Mouse (Mus musculus): Measurements from ENCODE around the gene Zfp213. TPM values are rescaled to one million over a fixed set of nuclear protein-coding genes. Genes with fewer than 3 reads are reported as not detected.

The Zfp213 gene
- polyA plus RNA-seq, 2 experiments = 3.7 to 4.1 TPM

DNA sequence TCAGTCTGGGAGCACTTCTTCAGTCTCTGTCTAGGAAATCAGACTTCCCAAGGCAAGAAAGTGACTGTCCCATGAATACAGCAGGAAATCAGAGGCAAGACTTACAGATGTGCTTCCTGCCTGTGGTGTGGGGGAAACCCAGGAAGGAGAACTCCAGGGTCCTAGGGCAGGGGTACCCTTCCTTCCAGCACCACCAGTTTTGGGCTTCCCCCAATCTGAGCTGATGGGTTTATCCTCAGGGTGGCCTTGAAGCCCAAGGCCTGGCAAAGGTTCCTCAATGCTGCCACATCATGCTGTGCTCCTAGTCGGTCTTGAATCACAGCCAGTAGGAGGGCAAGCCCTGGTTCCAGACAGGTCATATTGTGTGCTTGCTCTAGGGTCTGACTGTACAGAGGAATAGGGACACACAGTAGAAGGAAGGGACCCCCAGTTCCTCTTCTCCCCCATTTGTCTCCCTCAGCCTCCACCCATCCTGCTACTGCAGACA lies 10.4 kb downstream of the Zfp213 start:
- Histone ChIP-seq H3K9me3 (ENCODE audit: control insufficient read depth, low read length) (no peaks in the 10 kb centered on the region), H3K4me1 (replicated peaks; ENCODE audit: control insufficient read depth in 2 of 2, insufficient read depth in 2 of 2, low read length in 1 of 2) (peaks cover 2 to 13% of the 10 kb centered on the region in 2 experiments; a peak in 2 of 4 replicates), H3K4me3 (ENCODE audit: insufficient read depth in 1 of 2, low read depth in 2 of 2, low read length in 2 of 2) (no peak overlapping the region), H3K27ac (no peak overlapping the region), H3K9ac (replicated peaks) (no peak overlapping the region), H3K27me3 (ENCODE audit: control insufficient read depth, insufficient read depth, low read length) (no peaks in the 10 kb centered on the region), H3K36me3 (replicated peaks; ENCODE audit: control insufficient read depth, insufficient read depth, low read depth) (peaks cover 11% of the 10 kb centered on the region), H3K4me2 (ENCODE audit: low read depth) (no peak overlapping the region)
- TF ChIP-seq EP300 (IDR thresholded peaks at IDR 0.05; ENCODE audit: low read depth) = no peak
- TF ChIP-seq CTCF (IDR thresholded peaks at IDR 0.05; ENCODE audit: low read depth) = no peak
- DNase-seq (ENCODE audit: low read depth in 3 of 3, low spot score in 3 of 3) = no peak
- WGBS (ENCODE audit: insufficient replicate concordance) = 53% methylated on average over 1 of the region's 1 CpGs
- no peak for ATAC-seq (ENCODE audit: insufficient read depth)

DNA sequence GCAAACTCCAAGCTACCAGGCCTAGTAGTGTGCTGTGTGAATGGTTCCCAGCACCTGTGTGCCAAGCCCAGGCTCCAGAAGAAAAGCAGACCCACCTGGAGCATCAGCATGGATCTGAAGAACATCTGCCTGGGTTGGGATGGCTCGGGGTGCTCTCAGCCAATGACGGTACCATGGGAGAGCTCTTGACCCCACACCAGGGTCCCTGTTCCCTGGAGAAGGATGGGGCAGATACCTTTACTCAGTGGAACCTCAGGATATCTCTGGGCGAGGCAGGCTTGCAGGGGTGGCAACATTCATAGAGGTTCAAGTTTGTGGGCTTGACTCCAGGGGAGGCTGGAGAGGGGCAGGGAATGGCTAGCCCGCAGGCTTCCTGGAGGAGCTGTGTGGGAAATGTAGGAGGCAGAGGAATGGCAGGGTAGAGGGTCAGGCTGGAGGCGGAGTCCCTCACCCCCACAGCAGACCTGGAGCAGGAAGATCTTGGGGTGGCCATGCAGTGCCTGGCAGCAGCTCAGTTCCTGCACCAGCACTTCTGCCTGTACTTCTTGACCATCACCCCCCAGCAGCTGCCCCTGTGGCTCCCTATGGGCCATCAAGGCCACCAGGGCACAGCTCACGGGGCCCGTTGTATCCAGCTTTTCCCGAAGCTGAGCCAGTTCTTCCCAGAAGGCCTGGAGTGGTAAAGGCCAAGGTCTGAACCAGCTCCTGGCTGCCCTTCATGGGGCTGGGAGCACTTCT lies 11.0 kb downstream of the Zfp213 start:
- DNase-seq (ENCODE audit: low read depth in 3 of 3, low spot score in 3 of 3) = no peak
- WGBS (ENCODE audit: insufficient replicate concordance) = 67% methylated on average over 8 of the region's 8 CpGs
- peaks cover 2 to 13% of the 10 kb centered on the region in 2 experiments; a peak in 2 of 4 replicates for H3K4me1 ChIP-seq (replicated peaks; ENCODE audit: control insufficient read depth in 2 of 2, insufficient read depth in 2 of 2, low read length in 1 of 2)

DNA sequence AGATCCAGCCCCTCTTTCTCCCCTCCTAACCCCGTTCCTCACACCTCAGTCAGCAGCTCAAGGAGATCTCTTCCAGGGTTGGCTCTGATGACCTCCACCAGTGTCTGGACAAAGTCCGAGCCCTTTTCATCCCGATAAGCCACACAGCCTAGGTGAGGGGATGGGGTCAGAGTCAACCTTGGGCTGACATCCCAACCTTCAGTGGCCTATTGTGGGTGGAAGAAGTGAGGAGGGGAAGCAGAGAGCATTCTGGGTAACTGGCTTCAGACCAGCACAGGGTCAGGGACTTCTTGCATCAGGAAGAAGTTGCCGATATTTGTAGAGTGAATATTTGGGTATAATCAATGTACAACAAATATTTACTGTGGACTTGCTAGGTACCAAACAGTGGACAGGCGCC lies 12.1 kb downstream of the Zfp213 start:
- H3K4me3 ChIP-seq (ENCODE audit: insufficient read depth in 1 of 2, low read depth in 2 of 2, low read length in 2 of 2) = no peak overlapping the region
- H3K4me1 ChIP-seq (replicated peaks; ENCODE audit: control insufficient read depth in 2 of 2, insufficient read depth in 2 of 2, low read length in 1 of 2) = peaks cover 4 to 13% of the 10 kb centered on the region in 2 experiments; a peak in 3 of 4 replicates
- WGBS (ENCODE audit: insufficient replicate concordance) = 63% methylated on average over 5 of the region's 5 CpGs
- 0 out of 2 replicates have a peak, but pooled peaks have one; percentile 0 for ATAC-seq (ENCODE audit: insufficient read depth)
- peaks cover 4% of the 10 kb centered on the region; the same call in 1 of the 2 replicates for H3K36me3 ChIP-seq (replicated peaks; ENCODE audit: control insufficient read depth, insufficient read depth, low read depth)
- no peak overlapping the region for H3K4me2 ChIP-seq (ENCODE audit: low read depth)
- DNase-seq (ENCODE audit: low read depth in 3 of 3, low spot score in 3 of 3) = no peak
- no peak for TF ChIP-seq CTCF (IDR thresholded peaks at IDR 0.05; ENCODE audit: low read depth)
- no peak for TF ChIP-seq EP300 (IDR thresholded peaks at IDR 0.05; ENCODE audit: low read depth)
- H3K9ac ChIP-seq (replicated peaks) = no peak overlapping the region
- H3K27ac ChIP-seq = no peak overlapping the region
- no peaks in the 10 kb centered on the region for H3K27me3 ChIP-seq (ENCODE audit: control insufficient read depth, insufficient read depth, low read length)
- no peaks in the 10 kb centered on the region for H3K9me3 ChIP-seq (ENCODE audit: control insufficient read depth, low read length)

More for the DNA sequence above, 11.0 kb downstream of the Zfp213 start:
- no peak overlapping the region for H3K9ac ChIP-seq (replicated peaks)
- no peaks in the 10 kb centered on the region for H3K27me3 ChIP-seq (ENCODE audit: control insufficient read depth, insufficient read depth, low read length)
- no peak for ATAC-seq (ENCODE audit: insufficient read depth)
- H3K27ac ChIP-seq = no peak overlapping the region
- TF ChIP-seq CTCF (IDR thresholded peaks at IDR 0.05; ENCODE audit: low read depth) (no peak), EP300 (IDR thresholded peaks at IDR 0.05; ENCODE audit: low read depth) (no peak)
- H3K4me3 ChIP-seq (ENCODE audit: insufficient read depth in 1 of 2, low read depth in 2 of 2, low read length in 2 of 2) = no peak overlapping the region
- no peak overlapping the region for H3K4me2 ChIP-seq (ENCODE audit: low read depth)
- H3K9me3 ChIP-seq (ENCODE audit: control insufficient read depth, low read length) = no peaks in the 10 kb centered on the region
- peaks cover 9% of the 10 kb centered on the region for H3K36me3 ChIP-seq (replicated peaks; ENCODE audit: control insufficient read depth, insufficient read depth, low read depth)

DNA sequence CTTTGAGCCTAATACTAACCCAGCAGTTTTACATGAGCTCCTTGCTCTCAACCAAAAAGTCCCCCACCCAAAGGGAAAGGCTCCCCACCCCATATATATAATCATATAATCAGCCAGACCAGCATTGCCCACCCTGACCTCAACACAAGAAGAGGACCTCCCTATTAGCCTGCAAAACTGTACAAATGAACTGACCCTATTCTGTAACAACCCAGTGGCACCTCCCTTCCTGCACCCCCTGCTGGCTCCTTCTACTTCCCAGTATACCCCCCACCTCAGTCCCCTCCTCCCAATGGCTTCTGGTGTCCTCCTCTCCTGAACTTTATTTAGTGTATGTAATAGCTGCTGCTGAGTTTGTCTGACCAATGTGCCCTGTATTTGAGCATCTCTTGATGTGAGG lies 12.6 kb downstream of the Zfp213 start:
- Histone ChIP-seq H3K4me2 (ENCODE audit: low read depth) (peak overlapping the region; percentile 98), H3K4me3 (ENCODE audit: insufficient read depth in 1 of 2, low read depth in 2 of 2, low read length in 2 of 2) (peak overlapping the region; percentile 80 to 94), H3K27ac (no peak overlapping the region; the same call in 1 of the 2 replicates), H3K9me3 (ENCODE audit: control insufficient read depth, low read length) (no peaks in the 10 kb centered on the region), H3K4me1 (replicated peaks; ENCODE audit: control insufficient read depth in 2 of 2, insufficient read depth in 2 of 2, low read length in 1 of 2) (peaks cover 4 to 13% of the 10 kb centered on the region in 2 experiments; a peak in 3 of 4 replicates), H3K36me3 (replicated peaks; ENCODE audit: control insufficient read depth, insufficient read depth, low read depth) (no peaks in the 10 kb centered on the region), H3K27me3 (ENCODE audit: control insufficient read depth, insufficient read depth, low read length) (no peaks in the 10 kb centered on the region), H3K9ac (replicated peaks) (peak overlapping the region; percentile 71)
- TF ChIP-seq EP300 (IDR thresholded peaks at IDR 0.05; ENCODE audit: low read depth) (no peak), CTCF (IDR thresholded peaks at IDR 0.05; ENCODE audit: low read depth) (no peak)
- DNase-seq (ENCODE audit: low read depth in 3 of 3, low spot score in 3 of 3) (no peak), ATAC-seq (ENCODE audit: insufficient read depth) (no peak)

DNA sequence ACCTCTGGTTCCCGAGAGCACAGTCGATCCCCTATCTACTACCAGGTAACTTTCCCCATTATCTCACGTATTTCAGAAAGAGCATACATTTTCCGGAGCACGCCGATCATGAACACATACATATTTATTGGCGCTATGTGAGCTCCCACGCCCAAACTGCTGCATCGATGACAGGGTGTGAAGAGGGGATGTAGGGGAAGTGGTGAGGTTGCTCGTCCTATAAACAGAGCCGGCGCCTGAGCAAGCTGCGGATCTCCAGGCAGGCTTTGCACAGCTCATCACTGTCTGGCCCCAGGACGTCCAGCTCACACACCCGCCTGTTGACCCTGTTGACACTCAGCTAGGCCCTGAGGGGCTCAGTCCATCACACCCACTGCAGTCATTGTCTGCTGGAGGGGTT lies 13.2 kb downstream of the Zfp213 start:
- H3K36me3 ChIP-seq (replicated peaks; ENCODE audit: control insufficient read depth, insufficient read depth, low read depth) = no peaks in the 10 kb centered on the region
- no peak for ATAC-seq (ENCODE audit: insufficient read depth)
- 0% methylated on average over 15 of the region's 15 CpGs for WGBS (ENCODE audit: insufficient replicate concordance)

More for the DNA sequence above, 13.2 kb downstream of the Zfp213 start:
- DNase-seq (ENCODE audit: low read depth in 3 of 3, low spot score in 3 of 3) = no peak
- no peaks in the 10 kb centered on the region for H3K9me3 ChIP-seq (ENCODE audit: control insufficient read depth, low read length)
- peak overlapping the region; percentile 80 to 94 for H3K4me3 ChIP-seq (ENCODE audit: insufficient read depth in 1 of 2, low read depth in 2 of 2, low read length in 2 of 2)
- H3K9ac ChIP-seq (replicated peaks) = peak overlapping the region; percentile 71
- H3K4me2 ChIP-seq (ENCODE audit: low read depth) = peak overlapping the region; percentile 98
- TF ChIP-seq CTCF (IDR thresholded peaks at IDR 0.05; ENCODE audit: low read depth) = no peak
- no peak for TF ChIP-seq EP300 (IDR thresholded peaks at IDR 0.05; ENCODE audit: low read depth)
- peak overlapping the region; percentile 67 for H3K27ac ChIP-seq
- H3K4me1 ChIP-seq (replicated peaks; ENCODE audit: control insufficient read depth in 2 of 2, insufficient read depth in 2 of 2, low read length in 1 of 2) = peaks cover 4 to 17% of the 10 kb centered on the region in 2 experiments; a peak in 3 of 4 replicates
- no peaks in the 10 kb centered on the region for H3K27me3 ChIP-seq (ENCODE audit: control insufficient read depth, insufficient read depth, low read length)
